9 mouse cellular contexts compared by ENCODE assay signal in the genomic region with DNA sequence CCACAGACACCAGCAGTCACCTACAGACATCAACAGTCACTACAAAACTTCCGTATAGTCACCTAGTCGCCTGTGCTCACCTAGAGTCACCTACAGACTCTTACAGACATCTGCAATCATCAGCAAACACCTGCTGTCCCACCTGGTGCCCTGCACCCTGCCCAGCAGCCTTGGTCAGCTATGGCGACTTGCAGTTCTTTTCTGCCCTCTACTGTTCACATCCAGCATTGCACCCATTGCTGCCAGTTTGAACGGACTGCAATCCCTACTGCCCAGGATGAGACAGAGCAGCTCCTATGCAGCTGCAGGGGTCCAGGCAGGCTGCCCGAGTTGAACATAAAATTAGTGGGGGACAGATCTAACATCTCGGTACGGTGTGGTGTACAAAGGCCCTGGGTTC. TPM values are rescaled to one million over a fixed set of nuclear protein-coding genes. Genes with fewer than 3 reads are reported as not detected.
DNase-seq lines count a peak whose midpoint lies in the region; ATAC-seq and TF ChIP-seq lines count a peak whose summit lies in the region.
"Had no signal": no experiment of that assay in that cellular context is flagged by ENCODE, and none has a peak within 500 bp of the region (broad histone marks: within the 10 kb centered on the region; RNA-seq: fewer than 3 reads in every experiment).

No protein-coding gene starts in this region.

- H3K4me1 ChIP-seq in embryonic facial prominence, embryonic 14.5 days (ENCODE audit: control insufficient read depth, insufficient read depth, low read length): no peaks in the 10 kb centered on the region
- H3K4me1 ChIP-seq in heart, embryonic 10.5 days: peaks cover 12% of the 10 kb centered on the region
- H3K4me1 ChIP-seq in kidney, embryonic 15.5 days: peaks cover 9% of the 10 kb centered on the region; the same call in 1 of the 2 replicates
- no peaks in the 10 kb centered on the region for H3K4me1 ChIP-seq in liver, embryonic 12.5 days
- H3K4me1 ChIP-seq in neural tube, embryonic 11.5 days (ENCODE audit: control insufficient read depth, insufficient read depth, low read length): no peaks in the 10 kb centered on the region
- no peaks in the 10 kb centered on the region for H3K4me1 ChIP-seq in stomach, postnatal 0 days (replicated peaks; ENCODE audit: control insufficient read depth, insufficient read depth)
- H3K4me1 ChIP-seq: embryonic facial prominence, embryonic 12.5 days had no signal

- no peak overlapping the region for H3K9ac ChIP-seq in embryonic facial prominence, embryonic 14.5 days (ENCODE audit: low read depth, low read length)
- no peak overlapping the region for H3K9ac ChIP-seq in kidney, embryonic 15.5 days
- H3K9ac ChIP-seq in liver, embryonic 12.5 days: no peak overlapping the region
- H3K9ac ChIP-seq in neural tube, embryonic 11.5 days (ENCODE audit: low read length): no peak overlapping the region
- H3K9ac ChIP-seq in stomach, postnatal 0 days (ENCODE audit: low read length): no peak overlapping the region
- H3K9ac ChIP-seq: embryonic facial prominence, embryonic 12.5 days had no signal

- H3K79me3 ChIP-seq in C2C12 (ENCODE audit: low read depth): no peaks in the 10 kb centered on the region

- no peak overlapping the region for H3K4me3 ChIP-seq in C2C12 (ENCODE audit: insufficient read depth, poor library complexity, severe bottlenecking)
- H3K4me3 ChIP-seq in embryonic facial prominence, embryonic 14.5 days (ENCODE audit: low read depth, low read length): no peak overlapping the region
- H3K4me3 ChIP-seq in heart, embryonic 10.5 days: no peak overlapping the region
- H3K4me3 ChIP-seq in kidney, embryonic 15.5 days (replicated peaks): no peak overlapping the region
- H3K4me3 ChIP-seq in liver, embryonic 12.5 days: no peak overlapping the region
- no peak overlapping the region for H3K4me3 ChIP-seq in neural tube, embryonic 11.5 days (ENCODE audit: low read depth, low read length)
- H3K4me3 ChIP-seq in stomach, postnatal 0 days (ENCODE audit: low read depth, low read length): no peak overlapping the region
- H3K4me3 ChIP-seq: embryonic facial prominence, embryonic 12.5 days had no signal

- peak; percentile 81 to 87 for DNase-seq in adrenal gland, postnatal 36 days
- peak; percentile 83 for DNase-seq in embryonic facial prominence, embryonic 14.5 days (ENCODE audit: low spot score)
- peak; percentile 91 for DNase-seq in heart, embryonic 10.5 days (ENCODE audit: low spot score)
- peak; percentile 81 for DNase-seq in neural tube, embryonic 11.5 days (ENCODE audit: low spot score)
- peak; percentile 90 for DNase-seq in stomach, postnatal 0 days (ENCODE audit: low spot score)

- H3K79me2 ChIP-seq in C2C12 (ENCODE audit: control insufficient read depth, insufficient read depth): no peaks in the 10 kb centered on the region

- peak; percentile 78; the same call in 1 of the 2 replicates for ATAC-seq in embryonic facial prominence, embryonic 14.5 days (ENCODE audit: low read depth)
- peak; percentile 66 for ATAC-seq in kidney, embryonic 15.5 days (replicated peaks; ENCODE audit: low FRiP score)
- 0 out of 2 replicates have a peak, but pooled peaks have one; percentile 13 for ATAC-seq in liver, embryonic 12.5 days
- ATAC-seq in neural tube, embryonic 11.5 days (ENCODE audit: insufficient read depth, low FRiP score, low TSS enrichment): peak; percentile 58; the same call in 1 of the 2 replicates
- ATAC-seq in stomach, postnatal 0 days (ENCODE audit: low FRiP score, low TSS enrichment): peak; percentile 66

- no peaks in the 10 kb centered on the region for H3K9me3 ChIP-seq in embryonic facial prominence, embryonic 14.5 days (ENCODE audit: control insufficient read depth, low read length)
- H3K9me3 ChIP-seq in heart, embryonic 10.5 days: no peaks in the 10 kb centered on the region
- no peaks in the 10 kb centered on the region for H3K9me3 ChIP-seq in kidney, embryonic 15.5 days (replicated peaks)
- no peaks in the 10 kb centered on the region for H3K9me3 ChIP-seq in liver, embryonic 12.5 days (replicated peaks)
- H3K9me3 ChIP-seq in neural tube, embryonic 11.5 days (ENCODE audit: control insufficient read depth, low read length): no peaks in the 10 kb centered on the region
- no peaks in the 10 kb centered on the region for H3K9me3 ChIP-seq in stomach, postnatal 0 days (ENCODE audit: control insufficient read depth, low read length)
- H3K9me3 ChIP-seq: embryonic facial prominence, embryonic 12.5 days had no signal

- no peaks in the 10 kb centered on the region for H3K27me3 ChIP-seq in C2C12 (ENCODE audit: control insufficient read depth, insufficient read depth, insufficient read length)
- peaks cover 50% of the 10 kb centered on the region for H3K27me3 ChIP-seq in embryonic facial prominence, embryonic 14.5 days (replicated peaks; ENCODE audit: control insufficient read depth, insufficient read depth, low read length)
- peaks cover 46% of the 10 kb centered on the region for H3K27me3 ChIP-seq in heart, embryonic 10.5 days (ENCODE audit: insufficient read depth, poor library complexity, severe bottlenecking)
- H3K27me3 ChIP-seq in kidney, embryonic 15.5 days: peaks cover 66% of the 10 kb centered on the region
- H3K27me3 ChIP-seq in liver, embryonic 12.5 days (replicated peaks): peaks cover 55% of the 10 kb centered on the region
- peaks cover 45% of the 10 kb centered on the region for H3K27me3 ChIP-seq in neural tube, embryonic 11.5 days (ENCODE audit: control insufficient read depth, insufficient read depth, low read length)
- peaks cover 5% of the 10 kb centered on the region; the same call in 1 of the 2 replicates for H3K27me3 ChIP-seq in stomach, postnatal 0 days (ENCODE audit: control insufficient read depth, insufficient read depth, low read length)

- no peak for TF ChIP-seq EP300 in stomach, postnatal 0 days (optimal IDR thresholded peaks at IDR 0.05)

- no peaks in the 10 kb centered on the region for H3K36me3 ChIP-seq in C2C12 (ENCODE audit: control insufficient read depth, insufficient read depth)
- no peaks in the 10 kb centered on the region for H3K36me3 ChIP-seq in embryonic facial prominence, embryonic 14.5 days (ENCODE audit: control insufficient read depth, insufficient read depth, low read length)
- no peaks in the 10 kb centered on the region for H3K36me3 ChIP-seq in heart, embryonic 10.5 days
- no peaks in the 10 kb centered on the region for H3K36me3 ChIP-seq in kidney, embryonic 15.5 days
- no peaks in the 10 kb centered on the region for H3K36me3 ChIP-seq in liver, embryonic 12.5 days
- H3K36me3 ChIP-seq in neural tube, embryonic 11.5 days (ENCODE audit: control insufficient read depth, insufficient read depth, low read length): no peaks in the 10 kb centered on the region
- no peaks in the 10 kb centered on the region for H3K36me3 ChIP-seq in stomach, postnatal 0 days (ENCODE audit: control insufficient read depth, insufficient read depth, low read length)
- H3K36me3 ChIP-seq: embryonic facial prominence, embryonic 12.5 days had no signal

- H3ac ChIP-seq in C2C12 (ENCODE audit: control insufficient read depth, insufficient read length, low read depth): no peak overlapping the region

- TF ChIP-seq CTCF in C2C12 (IDR thresholded peaks at IDR 0.05; ENCODE audit: control insufficient read depth, insufficient read depth, insufficient read length): peak; percentile 94
- peak; percentile 99 for TF ChIP-seq CTCF in stomach, postnatal 0 days (IDR thresholded peaks at IDR 0.05; ENCODE audit: low read depth)

- WGBS in embryonic facial prominence, embryonic 14.5 days: 4% methylated on average over 7 of the region's 7 CpGs
- WGBS in heart, embryonic 10.5 days: 1% methylated on average over 7 of the region's 7 CpGs
- 2% methylated on average over 7 of the region's 7 CpGs for WGBS in kidney, embryonic 15.5 days
- WGBS in liver, embryonic 12.5 days (ENCODE audit: insufficient replicate concordance): 3% methylated on average over 7 of the region's 7 CpGs
- 2% methylated on average over 7 of the region's 7 CpGs for WGBS in neural tube, embryonic 11.5 days
- WGBS in stomach, postnatal 0 days: 3% methylated on average over 7 of the region's 7 CpGs

- H3K27ac ChIP-seq in embryonic facial prominence, embryonic 14.5 days (replicated peaks; ENCODE audit: low read depth, low read length): no peak overlapping the region
- no peak overlapping the region for H3K27ac ChIP-seq in heart, embryonic 10.5 days
- H3K27ac ChIP-seq in kidney, embryonic 15.5 days: no peak overlapping the region
- H3K27ac ChIP-seq in liver, embryonic 12.5 days: no peak overlapping the region
- H3K27ac ChIP-seq in neural tube, embryonic 11.5 days (ENCODE audit: low read depth, low read length): no peak overlapping the region
- no peak overlapping the region for H3K27ac ChIP-seq in stomach, postnatal 0 days (replicated peaks)
- H3K27ac ChIP-seq: embryonic facial prominence, embryonic 12.5 days had no signal

- H3K4me2 ChIP-seq in embryonic facial prominence, embryonic 14.5 days (ENCODE audit: low read depth, low read length): no peak overlapping the region
- no peak overlapping the region for H3K4me2 ChIP-seq in kidney, embryonic 15.5 days
- H3K4me2 ChIP-seq in liver, embryonic 12.5 days: no peak overlapping the region
- no peak overlapping the region for H3K4me2 ChIP-seq in neural tube, embryonic 11.5 days (ENCODE audit: low read depth)
- no peak overlapping the region for H3K4me2 ChIP-seq in stomach, postnatal 0 days (replicated peaks; ENCODE audit: low read depth)
- H3K4me2 ChIP-seq: embryonic facial prominence, embryonic 12.5 days had no signal

RNA-seq across cellular contexts. Expression of a gene that starts 5.3 kb away (rescaled TPM):
- 86.7 TPM for polyA plus RNA-seq in C2C12 (2012; fragmentation: generic; extraction: Trizol)
- 100 to 1,000 TPM in 1 of 2 experiments, 10 to 100 TPM in 1; 93.2 to 114 TPM for total RNA-seq in adrenal gland, postnatal 36 days (2021)
- 100.0 and 103 TPM in 2 replicates for polyA plus RNA-seq in embryonic facial prominence, embryonic 14.5 days (2014; fragmentation: Nextera tagmentation; extraction: Ambion mirVana)
- polyA plus RNA-seq in heart, embryonic 10.5 days (2016; fragmentation: Nextera tagmentation; extraction: Ambion mirVana): 23.0 and 24.3 TPM in 2 replicates
- polyA plus RNA-seq in kidney, embryonic 15.5 days (2015; fragmentation: Nextera tagmentation; extraction: Ambion mirVana): 67.9 and 84.5 TPM in 2 replicates
- 10.1 and 10.2 TPM in 2 replicates for polyA plus RNA-seq in liver, embryonic 12.5 days (2016; fragmentation: Nextera tagmentation; extraction: Ambion mirVana)
- polyA plus RNA-seq in neural tube, embryonic 11.5 days (2014; fragmentation: Nextera tagmentation; extraction: Ambion mirVana): 16.8 TPM in 2 replicates
- polyA plus RNA-seq in stomach, postnatal 0 days (2015; fragmentation: Nextera tagmentation; extraction: Ambion mirVana): 40.4 and 42.4 TPM in 2 replicates

RNA-seq across cellular contexts. Expression of a gene that starts 32.4 kb away (rescaled TPM):
- 1.0 TPM for polyA plus RNA-seq in C2C12 (2012; fragmentation: generic; extraction: Trizol)
- total RNA-seq in adrenal gland, postnatal 36 days (2021): 1 to 10 TPM in 1 of 2 experiments, under 1 TPM in 1; 0.20 to 1.2 TPM
- 1.4 and 1.9 TPM in 2 replicates for polyA plus RNA-seq in embryonic facial prominence, embryonic 14.5 days (2014; fragmentation: Nextera tagmentation; extraction: Ambion mirVana)
- 0.10 and 0.18 TPM in 2 replicates for polyA plus RNA-seq in heart, embryonic 10.5 days (2016; fragmentation: Nextera tagmentation; extraction: Ambion mirVana)
- 0.50 and 0.82 TPM in 2 replicates for polyA plus RNA-seq in kidney, embryonic 15.5 days (2015; fragmentation: Nextera tagmentation; extraction: Ambion mirVana)
- 0.05 and 0.06 TPM in 2 replicates for polyA plus RNA-seq in liver, embryonic 12.5 days (2016; fragmentation: Nextera tagmentation; extraction: Ambion mirVana)
- polyA plus RNA-seq in neural tube, embryonic 11.5 days (2014; fragmentation: Nextera tagmentation; extraction: Ambion mirVana): 10.6 and 11.1 TPM in 2 replicates
- 0.62 TPM in 2 replicates for polyA plus RNA-seq in stomach, postnatal 0 days (2015; fragmentation: Nextera tagmentation; extraction: Ambion mirVana)

RNA-seq across cellular contexts. Expression of a gene that starts 46.1 kb away (rescaled TPM):
- polyA plus RNA-seq in C2C12 (2012; fragmentation: generic; extraction: Trizol): 122 TPM
- 100 to 1,000 TPM; 123 to 125 TPM for total RNA-seq in adrenal gland, postnatal 36 days (2021)
- 64.7 and 82.4 TPM in 2 replicates for polyA plus RNA-seq in embryonic facial prominence, embryonic 14.5 days (2014; fragmentation: Nextera tagmentation; extraction: Ambion mirVana)
- 75.3 and 86.1 TPM in 2 replicates for polyA plus RNA-seq in heart, embryonic 10.5 days (2016; fragmentation: Nextera tagmentation; extraction: Ambion mirVana)
- 85.7 and 93.5 TPM in 2 replicates for polyA plus RNA-seq in kidney, embryonic 15.5 days (2015; fragmentation: Nextera tagmentation; extraction: Ambion mirVana)
- polyA plus RNA-seq in liver, embryonic 12.5 days (2016; fragmentation: Nextera tagmentation; extraction: Ambion mirVana): 59.9 and 62.7 TPM in 2 replicates
- 66.2 and 74.2 TPM in 2 replicates for polyA plus RNA-seq in neural tube, embryonic 11.5 days (2014; fragmentation: Nextera tagmentation; extraction: Ambion mirVana)
- polyA plus RNA-seq in stomach, postnatal 0 days (2015; fragmentation: Nextera tagmentation; extraction: Ambion mirVana): 37.0 and 38.3 TPM in 2 replicates

RNA-seq across cellular contexts. Expression of a gene that starts 49.8 kb away (rescaled TPM):
- polyA plus RNA-seq in C2C12 (2012; fragmentation: generic; extraction: Trizol): 0.02 TPM
- 1 to 10 TPM; 1.1 to 1.2 TPM for total RNA-seq in adrenal gland, postnatal 36 days (2021)
- 0.65 and 0.73 TPM in 2 replicates for polyA plus RNA-seq in embryonic facial prominence, embryonic 14.5 days (2014; fragmentation: Nextera tagmentation; extraction: Ambion mirVana)
- 0.46 and 0.83 TPM in 2 replicates for polyA plus RNA-seq in heart, embryonic 10.5 days (2016; fragmentation: Nextera tagmentation; extraction: Ambion mirVana)
- 1.2 and 1.4 TPM in 2 replicates for polyA plus RNA-seq in kidney, embryonic 15.5 days (2015; fragmentation: Nextera tagmentation; extraction: Ambion mirVana)
- polyA plus RNA-seq in liver, embryonic 12.5 days (2016; fragmentation: Nextera tagmentation; extraction: Ambion mirVana): 3.1 and 3.3 TPM in 2 replicates
- polyA plus RNA-seq in neural tube, embryonic 11.5 days (2014; fragmentation: Nextera tagmentation; extraction: Ambion mirVana): 0.45 and 0.58 TPM in 2 replicates
- 1.0 and 1.5 TPM in 2 replicates for polyA plus RNA-seq in stomach, postnatal 0 days (2015; fragmentation: Nextera tagmentation; extraction: Ambion mirVana)

RNA-seq across cellular contexts. Expression of a gene that starts 57.3 kb away (rescaled TPM):
- polyA plus RNA-seq in C2C12 (2012; fragmentation: generic; extraction: Trizol): 0.32 TPM
- total RNA-seq in adrenal gland, postnatal 36 days (2021): 1 to 10 TPM; 1.2 to 1.6 TPM
- polyA plus RNA-seq in embryonic facial prominence, embryonic 14.5 days (2014; fragmentation: Nextera tagmentation; extraction: Ambion mirVana): 3.9 and 4.1 TPM in 2 replicates
- polyA plus RNA-seq in heart, embryonic 10.5 days (2016; fragmentation: Nextera tagmentation; extraction: Ambion mirVana): 3.4 and 4.0 TPM in 2 replicates
- 26.0 and 29.4 TPM in 2 replicates for polyA plus RNA-seq in kidney, embryonic 15.5 days (2015; fragmentation: Nextera tagmentation; extraction: Ambion mirVana)
- polyA plus RNA-seq in liver, embryonic 12.5 days (2016; fragmentation: Nextera tagmentation; extraction: Ambion mirVana): 1.8 TPM in 2 replicates
- 1.9 and 3.5 TPM in 2 replicates for polyA plus RNA-seq in neural tube, embryonic 11.5 days (2014; fragmentation: Nextera tagmentation; extraction: Ambion mirVana)
- polyA plus RNA-seq in stomach, postnatal 0 days (2015; fragmentation: Nextera tagmentation; extraction: Ambion mirVana): 205 and 239 TPM in 2 replicates

Comparison
In these comparisons a context has a peak if more than half of its experiments do, and no peak if none do; other contexts are left out.
1. ATAC-seq: peak in every context shown above with its lines; median percentile 78 in embryonic facial prominence, embryonic 14.5 days; 66 in kidney, embryonic 15.5 days; 66 in stomach, postnatal 0 days; 58 in neural tube, embryonic 11.5 days; 13 in liver, embryonic 12.5 days.